Mouse (Mus musculus) midbrain, embryonic 11.5 days (tissue): ENCODE measurements around the gene 1700020D05Rik. TPM values are rescaled to one million over a fixed set of nuclear protein-coding genes. Genes with fewer than 3 reads are reported as not detected.
A peak's percentile ranks its signal among the peaks of the same experiment; 100 is the strongest.
"Not testable (repeated sequence)": the region's sequence is repeated elsewhere in the genome, so short reads cannot be mapped to it uniquely, and the experiment has no call there.

Source experiments
- ATAC-seq: fragments of 200-750 bp; cut with Nextera tagmentation; 2 replicates; pipeline ENCODE4 v1.8.0; 2017; ENCODE audit warnings: moderate TSS enrichment, moderate library complexity; ENCODE audit not compliant: low FRiP score
- DNase-seq: peaks from one replicate; pipeline ENCODE4 v3.0.0; 2015; ENCODE audit warnings: low spot score; ENCODE audit errors: missing footprints
- H3K27ac ChIP-seq: fragments of 300-500 bp; sonication (generic); 2 replicates; pipeline ENCODE4 v1.5.1; 2014; ENCODE audit warnings: low read depth, low read length
- H3K27me3 ChIP-seq: fragments of 300-500 bp; sonication (generic); 2 replicates; pipeline ENCODE4 v1.6.1; 2014; ENCODE audit warnings: mild to moderate bottlenecking, low read length, moderate library complexity, mixed read lengths; ENCODE audit not compliant: control insufficient read depth, insufficient read depth
- H3K36me3 ChIP-seq: fragments of 300-500 bp; sonication (generic); 2 replicates; pipeline ENCODE4 v1.6.1; 2014; ENCODE audit warnings: mild to moderate bottlenecking, low read length, moderate library complexity, mixed read lengths; ENCODE audit not compliant: control insufficient read depth, insufficient read depth
- H3K4me1 ChIP-seq: fragments of 300-500 bp; sonication (generic); 2 replicates; pipeline ENCODE4 v1.6.1; 2014; ENCODE audit warnings: low read length; ENCODE audit not compliant: control insufficient read depth, insufficient read depth
- H3K4me2 ChIP-seq: fragments of 300-500 bp; sonication (generic); 2 replicates; pipeline ENCODE4 v1.6.1; 2014; ENCODE audit warnings: mild to moderate bottlenecking, moderate library complexity
- H3K4me3 ChIP-seq: fragments of 300-500 bp; sonication (generic); 2 replicates; pipeline ENCODE4 v1.5.1; 2014; ENCODE audit warnings: low read depth, low read length
- H3K9ac ChIP-seq: fragments of 300-500 bp; sonication (generic); 2 replicates; pipeline ENCODE4 v1.6.1; 2014; ENCODE audit warnings: low read length
- H3K9me3 ChIP-seq: fragments of 300-500 bp; sonication (generic); 2 replicates; pipeline ENCODE4 v1.6.1; 2016; ENCODE audit warnings: low read length; ENCODE audit not compliant: control insufficient read depth
- WGBS: fragments of 180-500 bp; shearing (Covaris S2); extraction: QIAGEN DNeasy Blood & Tissue Kit; methylation state at CpG from one replicate; pipeline ENCODE4 v1.1.7; 2014; 5-methylcytosine and 5-hydroxymethylcytosine counted together
- polyA plus RNA-seq: library from polyadenylated mRNA; unstranded; fragments of >200 nt; fragmentation: Nextera tagmentation; extraction: Ambion mirVana; gene quantifications from 2 replicates; pipeline ENCODE4 v1.2.1, GENCODE M21; 2014

The 1700020D05Rik gene
- polyA plus RNA-seq, 1 experiment from 2014 or later, result not detected

DNA sequence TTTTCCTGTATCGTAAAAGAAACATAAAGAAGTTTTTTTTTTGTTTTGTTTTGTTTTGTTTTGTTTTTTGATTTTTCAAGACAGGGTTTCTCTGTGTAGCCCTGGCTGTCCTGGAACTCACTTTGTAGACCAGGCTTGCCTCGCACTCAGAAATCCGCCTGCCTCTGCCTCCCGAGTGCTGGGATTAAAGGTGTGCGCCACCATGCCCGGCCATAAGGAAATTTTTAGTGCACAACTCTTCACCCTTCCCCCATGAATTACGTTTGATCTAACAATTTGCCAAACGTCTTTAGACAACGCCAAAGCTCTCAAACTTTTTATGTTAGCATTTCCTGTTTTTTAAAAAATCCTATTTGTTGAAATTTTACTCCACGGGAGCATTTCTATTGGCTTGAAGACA is 13.9 kb downstream of the 1700020D05Rik start:
- Histone ChIP-seq H3K4me1 (peaks cover 33% of the 10 kb centered on the region), H3K4me2 (peak overlapping the region; percentile 87; the same call in 1 of the 2 replicates), H3K4me3 (peak overlapping the region; percentile 98), H3K36me3 (peaks cover 12% of the 10 kb centered on the region), H3K27ac (peak overlapping the region; percentile 99; the same call in 1 of the 2 replicates)
- 58% methylated on average over 10 of the region's 10 CpGs for WGBS
- not testable (repeated sequence) for ATAC-seq, H3K9me3 ChIP-seq, H3K27me3 ChIP-seq, DNase-seq, H3K9ac ChIP-seq

DNA sequence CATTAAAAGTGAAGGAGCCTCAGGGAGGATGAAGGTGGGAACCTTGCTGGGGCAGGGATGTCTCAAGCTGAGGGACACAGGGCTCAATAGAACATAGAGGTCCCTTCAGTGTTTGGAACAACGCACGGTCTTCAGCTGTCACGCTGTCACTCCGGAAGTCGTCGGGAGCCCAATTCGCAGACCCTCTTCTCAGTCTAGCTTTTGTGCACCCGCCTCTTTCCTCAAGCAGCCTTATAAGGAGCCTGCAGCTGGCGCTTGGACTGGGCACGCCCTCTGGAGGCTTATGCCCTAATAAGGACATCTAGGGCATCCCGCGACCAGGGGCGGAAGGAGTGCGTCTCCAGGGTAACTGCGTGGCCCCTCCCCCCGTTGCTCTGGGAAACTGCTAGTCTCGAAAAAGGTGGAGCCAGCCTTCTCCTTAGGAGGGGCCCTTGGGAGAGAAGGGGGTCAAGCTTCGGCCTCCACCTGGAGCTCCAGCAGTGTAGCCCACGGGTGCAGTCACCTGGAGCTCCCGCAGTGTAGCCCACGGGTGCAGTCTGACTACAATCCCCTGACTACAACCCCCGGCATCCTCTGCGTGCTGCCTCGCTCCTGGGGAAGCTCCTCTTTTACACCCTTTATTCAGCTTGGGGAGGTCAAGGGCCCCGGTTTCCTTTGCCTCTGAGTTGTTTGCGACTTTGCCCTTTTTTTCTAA is 14.6 kb downstream of the 1700020D05Rik start:
- peak; percentile 100 for DNase-seq

DNA sequence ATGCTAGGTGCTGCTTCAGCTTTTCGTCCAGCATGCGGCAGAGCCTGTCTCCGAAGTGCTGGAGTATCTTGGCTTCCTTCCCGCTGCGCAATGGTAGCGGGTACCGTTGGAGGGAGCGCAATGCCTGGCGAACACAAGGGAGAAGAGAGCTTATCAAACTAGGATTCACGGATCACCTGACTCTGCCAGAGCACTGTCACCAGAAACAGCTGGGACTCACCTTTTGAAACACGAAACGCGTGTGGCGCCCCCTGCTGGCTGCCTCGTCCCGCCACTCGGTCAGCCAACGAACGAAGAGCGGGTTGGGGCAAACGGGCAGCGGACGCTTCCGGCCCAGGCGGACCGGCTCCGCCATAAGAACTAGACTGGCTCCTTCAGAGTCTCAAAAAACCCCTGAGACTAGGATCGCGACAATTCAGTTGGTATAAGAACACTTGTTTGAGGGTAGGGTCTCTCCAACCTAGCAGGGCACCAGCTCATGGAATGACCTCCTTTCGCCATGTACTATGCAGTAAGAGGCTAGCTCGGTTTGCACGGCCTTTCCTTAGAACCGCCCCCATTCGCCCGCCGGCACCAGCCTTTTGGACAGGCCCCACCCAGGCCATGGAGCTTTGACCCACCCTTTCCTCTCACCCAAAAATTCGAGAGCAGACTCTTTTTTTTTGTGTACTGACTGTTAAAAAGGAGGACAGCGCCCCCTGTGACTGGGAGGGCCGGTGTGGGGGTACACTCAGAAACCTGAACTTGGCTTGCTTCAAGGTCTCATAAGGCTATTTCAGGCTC is 15.6 kb downstream of the 1700020D05Rik start, which contains the start of gene Mus81:
TSS of gene Mus81 (minus strand) at position 635 of the 783 bp plus-strand sequence.
- Histone ChIP-seq H3K27me3 (no peaks in the 10 kb centered on the region), H3K4me1 (peaks cover 31% of the 10 kb centered on the region), H3K27ac (peak within 1 kb of the TSS; percentile 97), H3K36me3 (peaks cover 5% of the 10 kb centered on the region), H3K9me3 (no peaks in the 10 kb centered on the region), H3K4me2 (peak within 1 kb of the TSS; percentile 77), H3K9ac (peak within 1 kb of the TSS; percentile 63), H3K4me3 (peak within 1 kb of the TSS; percentile 47)
- under 1% methylated on average over 39 of the region's 39 CpGs for WGBS
- DNase-seq (peak; percentile 100), ATAC-seq (peak; percentile 67)

More for the DNA sequence above, 14.6 kb downstream of the 1700020D05Rik start:
- Histone ChIP-seq H3K9me3 (no peaks in the 10 kb centered on the region), H3K4me2 (peak overlapping the region; percentile 77), H3K27me3 (no peaks in the 10 kb centered on the region), H3K36me3 (peaks cover 10% of the 10 kb centered on the region), H3K4me3 (peak overlapping the region; percentile 47), H3K9ac (peak overlapping the region; percentile 63), H3K27ac (peak overlapping the region; percentile 97), H3K4me1 (peaks cover 33% of the 10 kb centered on the region)
- peak; percentile 82 for ATAC-seq
- WGBS, result under 1% methylated on average over 26 of the region's 26 CpGs

- peaks cover 24% of the 10 kb centered on the region for H3K4me1 ChIP-seq
- no peaks in the 10 kb centered on the region; the same call in none of the 2 replicates for H3K36me3 ChIP-seq
- no peak overlapping the region for H3K27ac ChIP-seq
- H3K9ac ChIP-seq, result no peak overlapping the region
- no peaks in the 10 kb centered on the region for H3K27me3 ChIP-seq
- no peaks in the 10 kb centered on the region for H3K9me3 ChIP-seq
- no peak overlapping the region for H3K4me2 ChIP-seq
- no peak overlapping the region for H3K4me3 ChIP-seq
- no peak for DNase-seq
- ATAC-seq, result no peak
- 93% methylated on average over 4 of the region's 4 CpGs for WGBS
These were observed 16.8 kb downstream of the 1700020D05Rik start for GRCm38 (mm10) chr19:5486771-5487170.

DNA sequence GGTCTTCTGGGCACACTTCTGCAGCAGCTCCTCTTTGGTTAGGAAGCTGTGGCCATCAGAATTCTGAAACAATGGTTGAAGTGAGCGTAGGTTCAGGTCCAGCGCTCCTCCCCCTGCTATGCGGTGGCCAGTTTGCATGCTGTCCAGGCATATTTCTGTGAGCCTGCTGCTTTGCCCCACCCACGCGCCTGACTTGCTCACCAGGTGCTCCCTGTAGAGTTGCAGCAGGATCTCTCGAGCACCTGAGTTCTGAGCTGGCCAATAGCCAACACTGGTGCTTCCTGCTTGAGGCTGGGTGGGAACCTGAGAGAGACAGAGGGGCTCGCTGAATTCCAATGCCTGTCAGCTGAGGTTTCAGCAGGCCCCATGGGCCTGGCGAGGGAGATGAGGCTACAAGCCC is 17.3 kb downstream of the 1700020D05Rik start:
- Histone ChIP-seq H3K27me3 (no peaks in the 10 kb centered on the region), H3K36me3 (no peaks in the 10 kb centered on the region; the same call in none of the 2 replicates), H3K4me2 (no peak overlapping the region), H3K4me1 (peaks cover 20% of the 10 kb centered on the region), H3K4me3 (no peak overlapping the region), H3K9ac (no peak overlapping the region; the same call in 1 of the 2 replicates), H3K27ac (no peak overlapping the region), H3K9me3 (no peaks in the 10 kb centered on the region)
- DNase-seq (no peak), ATAC-seq (no peak)
- 89% methylated on average over 8 of the region's 8 CpGs for WGBS

DNA sequence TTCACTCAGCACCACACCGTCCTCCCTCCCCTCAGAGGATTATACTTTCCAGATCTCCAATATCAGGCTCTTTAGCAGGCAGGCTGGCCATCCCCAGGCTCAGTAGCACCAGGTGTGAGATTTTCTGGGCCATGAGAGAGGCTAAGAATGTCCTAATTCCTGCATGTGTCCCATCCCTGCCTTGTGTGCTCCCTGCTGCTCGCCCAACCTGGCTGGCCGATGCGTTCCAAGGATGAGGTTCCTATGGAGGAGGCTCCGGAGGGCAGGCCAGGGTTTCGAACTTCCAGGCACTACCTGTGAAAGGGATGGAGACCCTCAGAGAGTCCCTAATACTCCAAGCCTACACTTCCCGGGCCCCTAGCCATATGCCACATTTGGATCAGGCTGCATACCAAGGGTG is 17.8 kb downstream of the 1700020D05Rik start:
- H3K27me3 ChIP-seq, result no peaks in the 10 kb centered on the region
- H3K9me3 ChIP-seq, result no peaks in the 10 kb centered on the region
- no peak for DNase-seq
- 91% methylated on average over 7 of the region's 7 CpGs for WGBS
- H3K4me3 ChIP-seq, result no peak overlapping the region
- no peaks in the 10 kb centered on the region; the same call in none of the 2 replicates for H3K36me3 ChIP-seq
- no peak for ATAC-seq
- H3K9ac ChIP-seq, result no peak overlapping the region; the same call in 1 of the 2 replicates
- no peak overlapping the region for H3K4me2 ChIP-seq
- H3K27ac ChIP-seq, result no peak overlapping the region
- H3K4me1 ChIP-seq, result peaks cover 20% of the 10 kb centered on the region

DNA sequence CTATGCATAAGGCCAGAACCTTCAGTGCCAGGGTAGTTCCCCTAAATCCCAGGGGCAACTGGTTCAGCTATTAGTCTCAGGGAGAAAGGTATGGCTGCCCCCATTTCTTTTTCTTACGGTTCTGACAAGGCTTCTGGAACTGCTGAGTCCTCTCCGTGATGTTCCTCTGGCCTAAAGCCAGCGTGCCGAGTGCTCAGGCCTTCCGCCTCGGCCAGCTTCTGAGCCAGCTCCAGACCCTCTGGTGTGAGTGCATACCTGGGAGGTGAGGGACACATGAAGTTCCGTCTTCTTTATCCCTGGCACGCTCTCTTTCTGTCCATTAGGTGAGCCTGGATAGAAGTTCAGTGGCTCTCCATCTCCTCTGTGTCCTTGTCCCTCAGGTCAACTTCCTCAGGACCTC is 18.2 kb downstream of the 1700020D05Rik start:
- Histone ChIP-seq H3K36me3 (no peaks in the 10 kb centered on the region; the same call in none of the 2 replicates), H3K4me1 (peaks cover 20% of the 10 kb centered on the region), H3K9me3 (no peaks in the 10 kb centered on the region), H3K27ac (no peak overlapping the region), H3K4me2 (no peak overlapping the region), H3K4me3 (no peak overlapping the region), H3K27me3 (no peaks in the 10 kb centered on the region), H3K9ac (no peak overlapping the region)
- ATAC-seq (no peak), DNase-seq (no peak)
- 95% methylated on average over 8 of the region's 8 CpGs for WGBS

GRCm38 (mm10) chr19:5484496-5484895 is 19.1 kb downstream of the 1700020D05Rik start:
- H3K36me3 ChIP-seq, result no peaks in the 10 kb centered on the region; the same call in none of the 2 replicates
- H3K4me2 ChIP-seq, result no peak overlapping the region
- no peak overlapping the region for H3K27ac ChIP-seq
- no peak for DNase-seq
- no peak for ATAC-seq
- no peaks in the 10 kb centered on the region for H3K27me3 ChIP-seq
- no peak overlapping the region for H3K4me3 ChIP-seq
- H3K9me3 ChIP-seq, result no peaks in the 10 kb centered on the region
- peaks cover 15% of the 10 kb centered on the region for H3K4me1 ChIP-seq
- 88% methylated on average over 5 of the region's 5 CpGs for whole genome bisulfite sequencing
- no peak overlapping the region for H3K9ac ChIP-seq
